Mouse (Mus musculus) liver, embryonic 14.5 days (tissue): ENCODE data around the gene Scrn1.

Experiments used
- CTCF ChIP-seq: IDR thresholded peaks from 2 replicates; pipeline ENCODE4 v1.5.1; 2016; ENCODE audit warnings: antibody characterized with exemption, low read depth, control low read depth
- EP300 ChIP-seq: IDR thresholded peaks from 2 replicates; pipeline ENCODE4 v1.6.1; 2016; ENCODE audit warnings: antibody characterized with exemption, low read depth

DNA sequence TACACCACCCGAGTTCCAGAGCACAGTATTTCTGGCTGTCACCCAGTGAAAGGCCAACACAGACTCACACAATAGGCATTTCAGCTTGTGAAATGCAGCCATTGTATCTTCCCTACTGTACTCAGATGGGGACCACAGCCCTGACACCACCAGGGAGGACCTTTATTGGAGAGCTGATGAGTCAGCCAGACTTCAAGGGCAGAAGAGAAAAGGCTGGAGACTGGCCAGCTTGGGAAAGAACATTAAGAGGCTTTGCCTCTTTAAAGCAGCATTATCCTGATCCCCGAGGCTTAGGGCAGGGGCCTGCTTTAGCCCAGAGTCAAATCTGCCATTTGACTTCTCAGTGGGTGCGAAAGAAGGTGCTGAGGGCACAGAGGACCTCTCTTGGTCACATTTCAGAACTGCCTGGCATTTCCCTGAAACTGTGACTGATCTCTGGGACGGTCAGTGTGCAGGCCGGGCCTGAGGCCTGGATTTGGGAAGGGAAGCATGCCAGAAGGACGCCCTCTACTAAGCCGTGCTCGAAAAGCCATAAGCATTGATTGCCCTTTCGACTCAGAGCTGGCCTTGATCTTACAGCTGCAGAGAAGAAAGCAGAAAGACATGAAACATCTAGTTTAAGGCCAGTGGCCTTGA is 25.9 kb downstream of the Scrn1 start:
- no peak for TF ChIP-seq CTCF
- TF ChIP-seq EP300: no peak
